Mouse (Mus musculus): ENCODE data around the gene Otop2. TPM values are rescaled to one million over a fixed set of nuclear protein-coding genes. Genes with fewer than 3 reads are reported as not detected.

Otop2 gene
- polyA plus RNA-seq, 1 experiment from 2014 or later: not detected

GRCm38 (mm10) chr11:115377254-115377653, 70.3 kb downstream of the Otop2 start:
- no peaks in the 10 kb centered on the region for H3K9me3 ChIP-seq (ENCODE audit: low read length)
- no peak overlapping the region for H3K9ac ChIP-seq (replicated peaks)
- H3K4me1 ChIP-seq (ENCODE audit: insufficient read depth): peaks cover 5% of the 10 kb centered on the region
- H3K27ac ChIP-seq (ENCODE audit: low read depth): no peak overlapping the region
- no peaks in the 10 kb centered on the region for H3K36me3 ChIP-seq (replicated peaks; ENCODE audit: insufficient read depth, low read length)
- no peak overlapping the region for H3K4me3 ChIP-seq (ENCODE audit: low read depth, low read length)
- ATAC-seq (no peak), DNase-seq (no peak)
- TF ChIP-seq CTCF (IDR thresholded peaks at IDR 0.05; ENCODE audit: low read depth) (no peak), EP300 (IDR thresholded peaks at IDR 0.05; ENCODE audit: low read depth) (no peak)
- no peak overlapping the region for H3K4me2 ChIP-seq (ENCODE audit: low read depth, low read length)
- 79% methylated on average over 4 of the region's 4 CpGs for WGBS (ENCODE audit: insufficient replicate concordance)
- peaks cover 51% of the 10 kb centered on the region for H3K27me3 ChIP-seq (ENCODE audit: insufficient read depth, low read length)

- DNase-seq (no peak), ATAC-seq (no peak)
- Histone ChIP-seq H3K4me1 (ENCODE audit: insufficient read depth) (peaks cover 5% of the 10 kb centered on the region), H3K9ac (replicated peaks) (no peak overlapping the region), H3K9me3 (ENCODE audit: low read length) (no peaks in the 10 kb centered on the region), H3K4me2 (ENCODE audit: low read depth, low read length) (no peak overlapping the region), H3K36me3 (replicated peaks; ENCODE audit: insufficient read depth, low read length) (no peaks in the 10 kb centered on the region), H3K27ac (ENCODE audit: low read depth) (no peak overlapping the region), H3K4me3 (ENCODE audit: low read depth, low read length) (no peak overlapping the region), H3K27me3 (ENCODE audit: insufficient read depth, low read length) (peaks cover 57% of the 10 kb centered on the region)
- 81% methylated on average over 7 of the region's 7 CpGs for WGBS (ENCODE audit: insufficient replicate concordance)
- TF ChIP-seq EP300 (IDR thresholded peaks at IDR 0.05; ENCODE audit: low read depth): no peak
- 0 out of 2 replicates have a peak, but pooled peaks have one; percentile 2 for TF ChIP-seq CTCF (IDR thresholded peaks at IDR 0.05; ENCODE audit: low read depth)
Measured at GRCm38 (mm10) chr11:115377854-115378253, 70.9 kb downstream of the Otop2 start.

GRCm38 (mm10) chr11:115381276-115381675, 74.3 kb downstream of the Otop2 start:
- no peak overlapping the region for H3K27ac ChIP-seq (ENCODE audit: low read depth)
- no peaks in the 10 kb centered on the region for H3K36me3 ChIP-seq (replicated peaks; ENCODE audit: insufficient read depth, low read length)
- no peak overlapping the region for H3K4me2 ChIP-seq (ENCODE audit: low read depth, low read length)
- TF ChIP-seq EP300 (IDR thresholded peaks at IDR 0.05; ENCODE audit: low read depth) (no peak), CTCF (IDR thresholded peaks at IDR 0.05; ENCODE audit: low read depth) (no peak)
- H3K9ac ChIP-seq (replicated peaks): no peak overlapping the region
- 39% methylated on average over 9 of the region's 9 CpGs for WGBS (ENCODE audit: insufficient replicate concordance)
- H3K4me1 ChIP-seq (ENCODE audit: insufficient read depth): no peaks in the 10 kb centered on the region; the same call in none of the 2 replicates
- ATAC-seq: no peak
- peaks cover 51% of the 10 kb centered on the region for H3K27me3 ChIP-seq (ENCODE audit: insufficient read depth, low read length)
- H3K4me3 ChIP-seq (ENCODE audit: low read depth, low read length): 0 out of 2 replicates have a peak overlapping the region, but pooled peaks have one; percentile 59
- no peak for DNase-seq
- H3K9me3 ChIP-seq (ENCODE audit: low read length): no peaks in the 10 kb centered on the region

Other genes starting within 250 kb of the Otop2 start
- 0.98 and 1.1 TPM in 2 replicates for gene Cd300e, start 245.0 kb upstream of the Otop2 start, polyA plus RNA-seq (2015; fragmentation: Nextera tagmentation; extraction: Ambion mirVana)
- gene Rab37, start 215.7 kb upstream of the Otop2 start, polyA plus RNA-seq (2015; fragmentation: Nextera tagmentation; extraction: Ambion mirVana): 2.5 and 3.1 TPM in 2 replicates
- gene Cd300lf, start 173.2 kb upstream of the Otop2 start, polyA plus RNA-seq (2015; fragmentation: Nextera tagmentation; extraction: Ambion mirVana): 8.5 and 9.3 TPM in 2 replicates
- 101 and 115 TPM in 2 replicates for gene Slc9a3r1, start 143.8 kb upstream of the Otop2 start, polyA plus RNA-seq (2015; fragmentation: Nextera tagmentation; extraction: Ambion mirVana)
- gene Tmem104, start 119.7 kb upstream of the Otop2 start, polyA plus RNA-seq (2015; fragmentation: Nextera tagmentation; extraction: Ambion mirVana): 5.7 and 7.1 TPM in 2 replicates
- 16.5 and 16.7 TPM in 2 replicates for gene Nat9, start 119.3 kb upstream of the Otop2 start, polyA plus RNA-seq (2015; fragmentation: Nextera tagmentation; extraction: Ambion mirVana)
- 0.04 and 0.09 TPM in 2 replicates for gene Grin2c, start 39.9 kb upstream of the Otop2 start, polyA plus RNA-seq (2015; fragmentation: Nextera tagmentation; extraction: Ambion mirVana)
- gene Fdxr, start 30.1 kb upstream of the Otop2 start, polyA plus RNA-seq (2015; fragmentation: Nextera tagmentation; extraction: Ambion mirVana): 7.0 and 7.3 TPM in 2 replicates
- 4.6 and 4.9 TPM in 2 replicates for gene Fads6, start 9.5 kb upstream of the Otop2 start, polyA plus RNA-seq (2015; fragmentation: Nextera tagmentation; extraction: Ambion mirVana)
- 0.29 and 0.46 TPM in 2 replicates for gene Ush1g, start 14.9 kb downstream of the Otop2 start, polyA plus RNA-seq (2015; fragmentation: Nextera tagmentation; extraction: Ambion mirVana)
- gene Otop3, start 27.6 kb downstream of the Otop2 start, polyA plus RNA-seq (2015; fragmentation: Nextera tagmentation; extraction: Ambion mirVana): not detected in 2 replicates
- 1.1 and 1.2 TPM in 2 replicates for gene Hid1, start 60.6 kb downstream of the Otop2 start, polyA plus RNA-seq (2015; fragmentation: Nextera tagmentation; extraction: Ambion mirVana)
- 1.3 and 1.5 TPM in 2 replicates for gene Cdr2l, start 74.8 kb downstream of the Otop2 start, polyA plus RNA-seq (2015; fragmentation: Nextera tagmentation; extraction: Ambion mirVana)
- gene Mrpl58, start 96.6 kb downstream of the Otop2 start, polyA plus RNA-seq (2015; fragmentation: Nextera tagmentation; extraction: Ambion mirVana): 88.0 and 91.6 TPM in 2 replicates
- gene Atp5h, start 112.8 kb downstream of the Otop2 start, polyA plus RNA-seq (2015; fragmentation: Nextera tagmentation; extraction: Ambion mirVana): 857 and 872 TPM in 2 replicates
- 5.4 and 6.3 TPM in 2 replicates for gene Kctd2, start 113.0 kb downstream of the Otop2 start, polyA plus RNA-seq (2015; fragmentation: Nextera tagmentation; extraction: Ambion mirVana)
- 2.1 and 2.8 TPM in 2 replicates for gene Trim80, start 133.4 kb downstream of the Otop2 start, polyA plus RNA-seq (2015; fragmentation: Nextera tagmentation; extraction: Ambion mirVana)
- gene Slc16a5, start 155.3 kb downstream of the Otop2 start, polyA plus RNA-seq (2015; fragmentation: Nextera tagmentation; extraction: Ambion mirVana): 10.4 and 11.5 TPM in 2 replicates
- 2.9 and 3.9 TPM in 2 replicates for gene Armc7, start 168.5 kb downstream of the Otop2 start, polyA plus RNA-seq (2015; fragmentation: Nextera tagmentation; extraction: Ambion mirVana)
- gene Nt5c, start 184.7 kb downstream of the Otop2 start, polyA plus RNA-seq (2015; fragmentation: Nextera tagmentation; extraction: Ambion mirVana): 46.5 and 48.3 TPM in 2 replicates
- gene Jpt1, start 207.2 kb downstream of the Otop2 start, polyA plus RNA-seq (2015; fragmentation: Nextera tagmentation; extraction: Ambion mirVana): 114 and 117 TPM in 2 replicates
- 281 and 283 TPM in 2 replicates for gene Sumo2, start 229.1 kb downstream of the Otop2 start, polyA plus RNA-seq (2015; fragmentation: Nextera tagmentation; extraction: Ambion mirVana)